ENCODE assay signal across 20 mouse cellular contexts in the genomic region with DNA sequence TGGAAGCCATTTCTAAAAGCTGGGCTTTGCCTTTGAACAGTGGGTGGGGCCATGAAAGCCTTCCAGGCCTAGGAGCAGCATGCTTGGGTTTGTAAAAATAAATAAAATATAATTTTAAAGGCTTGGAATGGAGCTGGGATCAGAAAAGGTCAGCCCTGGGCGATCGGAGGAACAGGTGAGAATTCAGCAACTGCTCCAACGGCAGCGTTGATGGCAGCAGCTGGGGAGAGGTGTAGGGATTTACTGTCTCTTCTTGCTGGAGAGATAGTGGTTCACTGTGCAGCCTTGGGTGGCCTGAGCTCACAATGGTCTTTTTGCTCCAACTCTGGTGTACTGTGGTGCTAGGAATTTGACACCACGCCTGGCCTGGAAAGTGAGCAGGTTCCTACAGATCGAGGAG.
"Had no signal": no experiment of that assay in that cellular context is flagged by ENCODE, and none has a peak within 500 bp of the region (broad histone marks: within the 10 kb centered on the region; RNA-seq: fewer than 3 reads in every experiment).

No protein-coding gene starts in this region.

- H3K36me3 ChIP-seq: lung, embryonic 15.5 days; midbrain, embryonic 10.5 days; midbrain, embryonic 12.5 days; neural tube, embryonic 13.5 days; neural tube, embryonic 15.5 days had no signal

- H3K9ac ChIP-seq: lung, embryonic 15.5 days; midbrain, embryonic 12.5 days; neural tube, embryonic 13.5 days; neural tube, embryonic 15.5 days had no signal

- H3K4me2 ChIP-seq: lung, embryonic 15.5 days; midbrain, embryonic 12.5 days; neural tube, embryonic 13.5 days; neural tube, embryonic 15.5 days had no signal

- H3K4me1 ChIP-seq: lung, embryonic 15.5 days; midbrain, embryonic 10.5 days; midbrain, embryonic 12.5 days; neural tube, embryonic 13.5 days; neural tube, embryonic 15.5 days had no signal

- ATAC-seq: lung, postnatal 0 days; midbrain, embryonic 16.5 days had no signal

- H3K9me3 ChIP-seq: lung, embryonic 15.5 days; midbrain, embryonic 12.5 days; neural tube, embryonic 13.5 days; neural tube, embryonic 15.5 days had no signal

- H3K4me3 ChIP-seq: lung, embryonic 15.5 days; midbrain, embryonic 10.5 days; midbrain, embryonic 12.5 days; myocyte; neural tube, embryonic 13.5 days; neural tube, embryonic 15.5 days had no signal

- DNase-seq: lung, adult 18-20 months; lung, postnatal 14 days; lung, postnatal 36 days; midbrain, embryonic 14.5 days; retina, postnatal 1 day; right cerebral cortex, adult 18-20 months; right cerebral cortex, postnatal 25 days; right cerebral cortex, postnatal 4 days; spleen, adult 18-20 months; thymus, adult 18-20 months; thymus, postnatal 14 days; thymus, postnatal 36 days had no signal

- H3K27ac ChIP-seq: lung, embryonic 15.5 days; midbrain, embryonic 10.5 days; midbrain, embryonic 12.5 days; neural tube, embryonic 13.5 days; neural tube, embryonic 15.5 days had no signal

- H3K27me3 ChIP-seq: lung, embryonic 15.5 days; midbrain, embryonic 12.5 days; neural tube, embryonic 13.5 days; neural tube, embryonic 15.5 days had no signal
